Mouse (Mus musculus): ENCODE results near the gene Wdr35. TPM values are rescaled to one million over a fixed set of nuclear protein-coding genes. Genes with fewer than 3 reads are reported as not detected.

The Wdr35 gene
- polyA plus RNA-seq, 1 experiment from 2014 or later = 12.0 TPM

DNA sequence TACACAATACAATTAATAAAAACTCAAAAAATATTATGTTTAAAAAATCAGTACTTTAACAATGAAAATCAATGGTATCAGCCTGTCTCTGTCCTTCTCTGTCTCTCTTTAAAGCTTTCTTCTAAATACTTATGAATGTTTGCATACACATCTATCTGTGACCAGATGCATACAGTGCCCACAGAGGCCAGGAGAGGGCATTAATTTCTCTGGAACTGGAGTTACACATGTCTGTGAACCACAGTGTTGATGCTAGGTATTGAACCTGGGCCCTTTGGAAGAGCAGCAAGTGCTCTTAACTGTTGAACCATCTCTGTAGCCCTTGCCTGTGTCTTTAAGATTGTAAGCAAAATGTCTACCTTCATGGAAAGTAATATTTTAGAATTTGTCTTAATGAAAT, 59.4 kb downstream of the Wdr35 start:
- no peak for ATAC-seq (replicated peaks; ENCODE audit: insufficient number of reproducible peaks, insufficient read depth, low FRiP score, low read depth)
- no peaks in the 10 kb centered on the region for H3K27me3 ChIP-seq
- no peaks in the 10 kb centered on the region for H3K36me3 ChIP-seq
- H3K4me1 ChIP-seq (replicated peaks) = peaks cover 10% of the 10 kb centered on the region; the same call in 1 of the 2 replicates
- no peaks in the 10 kb centered on the region for H3K9me3 ChIP-seq (replicated peaks)
- H3K4me3 ChIP-seq = no peak overlapping the region
- no peak overlapping the region for H3K9ac ChIP-seq
- H3K27ac ChIP-seq = no peak overlapping the region
- H3K4me2 ChIP-seq = no peak overlapping the region

- WGBS = 76% methylated on average over 9 of the region's 9 CpGs
- no peak overlapping the region for H3K4me2 ChIP-seq
- no peak overlapping the region for H3K9ac ChIP-seq
- H3K9me3 ChIP-seq (replicated peaks) = no peaks in the 10 kb centered on the region
- H3K4me3 ChIP-seq = no peak overlapping the region
- no peak overlapping the region for H3K27ac ChIP-seq
- H3K4me1 ChIP-seq (replicated peaks) = peaks cover 7% of the 10 kb centered on the region; the same call in 1 of the 2 replicates
- no peak for ATAC-seq (replicated peaks; ENCODE audit: insufficient number of reproducible peaks, insufficient read depth, low FRiP score, low read depth)
- no peaks in the 10 kb centered on the region for H3K36me3 ChIP-seq
- H3K27me3 ChIP-seq = no peaks in the 10 kb centered on the region
These were observed 62.7 kb downstream of the Wdr35 start for GRCm38 (mm10) chr12:9036409-9036808.

- no peak overlapping the region for H3K9ac ChIP-seq
- H3K27ac ChIP-seq = no peak overlapping the region
- H3K4me2 ChIP-seq = no peak overlapping the region
- H3K4me1 ChIP-seq (replicated peaks) = no peaks in the 10 kb centered on the region
- 0 out of 2 replicates have a peak, but pooled peaks cover 6% of the 10 kb centered on the region for H3K36me3 ChIP-seq
- no peak for ATAC-seq (replicated peaks; ENCODE audit: insufficient number of reproducible peaks, insufficient read depth, low FRiP score, low read depth)
- H3K27me3 ChIP-seq = no peaks in the 10 kb centered on the region
- H3K9me3 ChIP-seq (replicated peaks) = no peaks in the 10 kb centered on the region
- H3K4me3 ChIP-seq = no peak overlapping the region
- WGBS = 81% methylated on average over 5 of the region's 5 CpGs
These were observed 66.5 kb downstream of the Wdr35 start for GRCm38 (mm10) chr12:9040177-9040576.

DNA sequence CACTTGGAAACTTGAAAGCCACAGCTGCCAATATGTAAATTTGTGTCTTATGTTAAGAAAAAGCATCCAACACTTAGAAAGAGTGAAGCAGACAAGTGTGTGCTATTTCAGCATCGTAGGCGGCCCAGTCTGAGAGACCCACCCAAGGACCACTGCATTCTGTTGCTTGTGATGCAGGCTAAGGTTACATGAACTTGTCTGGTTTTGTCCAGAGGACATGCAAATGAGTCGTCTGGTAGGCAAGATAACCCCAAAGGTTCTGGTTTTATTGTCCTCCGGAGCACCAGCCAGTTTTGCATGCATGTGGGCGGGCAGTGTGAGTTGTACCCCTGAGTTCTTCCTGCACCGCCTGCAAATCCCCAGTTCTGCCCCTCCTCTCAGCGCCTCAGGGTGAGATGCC, 67.0 kb downstream of the Wdr35 start:
- no peak for ATAC-seq (replicated peaks; ENCODE audit: insufficient number of reproducible peaks, insufficient read depth, low FRiP score, low read depth)
- no peak overlapping the region for H3K4me3 ChIP-seq
- H3K36me3 ChIP-seq = 0 out of 2 replicates have a peak, but pooled peaks cover 6% of the 10 kb centered on the region
- H3K4me2 ChIP-seq = no peak overlapping the region
- no peak overlapping the region for H3K9ac ChIP-seq
- WGBS = 62% methylated on average over 7 of the region's 7 CpGs
- H3K9me3 ChIP-seq (replicated peaks) = no peaks in the 10 kb centered on the region
- no peaks in the 10 kb centered on the region for H3K27me3 ChIP-seq
- no peak overlapping the region for H3K27ac ChIP-seq
- H3K4me1 ChIP-seq (replicated peaks) = no peaks in the 10 kb centered on the region

DNA sequence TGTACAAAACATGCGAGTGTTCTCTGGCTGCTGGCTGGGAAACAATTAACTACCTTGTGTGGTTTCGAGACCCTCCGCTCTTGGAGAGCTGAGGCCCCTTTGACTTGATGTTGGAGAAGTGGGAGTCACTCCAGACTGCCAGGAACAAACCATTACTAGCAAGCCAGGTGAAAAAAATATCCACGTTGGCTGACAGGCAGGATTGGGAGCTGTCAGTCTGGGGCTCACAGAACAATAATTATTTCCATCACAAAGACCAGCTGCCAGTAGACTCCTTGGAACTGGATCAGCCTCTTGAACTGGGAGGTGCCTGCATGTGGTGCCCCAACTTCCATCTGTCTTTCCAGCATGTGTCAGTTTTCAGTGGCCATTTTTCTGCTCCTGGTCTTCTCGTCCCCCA, 68.6 kb downstream of the Wdr35 start:
- H3K9ac ChIP-seq = no peak overlapping the region
- no peak overlapping the region for H3K27ac ChIP-seq
- WGBS = 79% methylated on average over 5 of the region's 5 CpGs
- H3K36me3 ChIP-seq = 0 out of 2 replicates have a peak, but pooled peaks cover 6% of the 10 kb centered on the region
- ATAC-seq (replicated peaks; ENCODE audit: insufficient number of reproducible peaks, insufficient read depth, low FRiP score, low read depth) = no peak
- no peaks in the 10 kb centered on the region for H3K27me3 ChIP-seq
- H3K9me3 ChIP-seq (replicated peaks) = no peaks in the 10 kb centered on the region
- H3K4me2 ChIP-seq = no peak overlapping the region
- no peaks in the 10 kb centered on the region for H3K4me1 ChIP-seq (replicated peaks)
- H3K4me3 ChIP-seq = no peak overlapping the region

DNA sequence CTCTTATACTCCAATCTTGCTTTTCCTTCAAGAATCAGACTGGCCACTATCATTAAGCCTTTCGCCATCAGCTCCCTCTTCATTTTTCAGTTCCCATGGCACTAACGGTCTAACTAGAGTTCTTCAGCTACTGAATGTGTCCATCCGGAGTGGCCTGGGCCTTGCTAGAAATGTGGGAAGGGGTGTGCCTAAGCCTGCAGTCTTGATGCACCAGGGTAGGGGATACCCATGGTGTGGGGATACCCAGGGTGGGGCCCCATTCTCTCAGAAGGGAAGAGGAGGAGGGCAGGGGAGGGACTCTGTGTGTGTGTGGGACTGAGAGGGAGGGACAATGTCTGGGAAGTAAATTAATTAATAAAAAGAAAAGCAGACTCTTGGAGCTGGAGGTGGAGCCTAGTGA, 69.1 kb downstream of the Wdr35 start:
- H3K4me2 ChIP-seq = no peak overlapping the region
- H3K4me1 ChIP-seq (replicated peaks) = no peaks in the 10 kb centered on the region
- H3K9me3 ChIP-seq (replicated peaks) = no peaks in the 10 kb centered on the region
- H3K4me3 ChIP-seq = no peak overlapping the region
- 0 out of 2 replicates have a peak, but pooled peaks cover 6% of the 10 kb centered on the region for H3K36me3 ChIP-seq
- no peaks in the 10 kb centered on the region for H3K27me3 ChIP-seq
- no peak overlapping the region for H3K9ac ChIP-seq
- ATAC-seq (replicated peaks; ENCODE audit: insufficient number of reproducible peaks, insufficient read depth, low FRiP score, low read depth) = no peak
- H3K27ac ChIP-seq = no peak overlapping the region
- 81% methylated on average over 3 of the region's 3 CpGs for WGBS

GRCm38 (mm10) chr12:9044666-9045065, 71.0 kb downstream of the Wdr35 start:
- H3K4me3 ChIP-seq = no peak overlapping the region
- no peaks in the 10 kb centered on the region for H3K9me3 ChIP-seq (replicated peaks)
- H3K4me1 ChIP-seq (replicated peaks) = no peaks in the 10 kb centered on the region
- WGBS = 92% methylated on average over 7 of the region's 7 CpGs
- no peak overlapping the region for H3K9ac ChIP-seq
- no peak for ATAC-seq (replicated peaks; ENCODE audit: insufficient number of reproducible peaks, insufficient read depth, low FRiP score, low read depth)
- 0 out of 2 replicates have a peak, but pooled peaks cover 6% of the 10 kb centered on the region for H3K36me3 ChIP-seq
- H3K27ac ChIP-seq = no peak overlapping the region
- no peaks in the 10 kb centered on the region for H3K27me3 ChIP-seq
- H3K4me2 ChIP-seq = no peak overlapping the region

DNA sequence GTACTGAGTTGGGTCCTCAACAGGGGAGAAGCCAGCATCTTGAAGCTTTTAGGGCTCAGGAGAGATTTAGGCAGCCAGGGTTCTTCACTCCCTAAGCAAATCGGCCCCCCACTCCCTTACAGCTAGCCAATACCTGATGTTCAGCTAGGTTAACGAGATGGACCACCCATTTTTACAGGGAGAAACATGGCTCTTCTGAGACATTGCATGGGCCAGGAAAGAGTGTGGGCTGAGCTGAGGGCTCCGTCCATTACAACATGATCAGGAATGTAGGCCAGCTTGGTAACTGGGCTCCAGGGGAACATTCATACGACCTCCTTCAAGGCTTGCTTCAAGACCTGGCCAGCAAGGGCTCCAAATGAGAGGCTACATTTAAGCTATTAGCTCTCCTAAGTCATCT, 73.0 kb downstream of the Wdr35 start:
- 81% methylated on average over 4 of the region's 4 CpGs for WGBS
- H3K27ac ChIP-seq = no peak overlapping the region
- no peak for ATAC-seq (replicated peaks; ENCODE audit: insufficient number of reproducible peaks, insufficient read depth, low FRiP score, low read depth)

GRCm38 (mm10) chr12:9048090-9048489, 74.4 kb downstream of the Wdr35 start:
- no peak overlapping the region for H3K27ac ChIP-seq
- 65% methylated on average over 8 of the region's 8 CpGs for WGBS
- no peaks in the 10 kb centered on the region for H3K9me3 ChIP-seq (replicated peaks)
- no peak overlapping the region for H3K4me3 ChIP-seq
- H3K4me1 ChIP-seq (replicated peaks) = peaks cover 4% of the 10 kb centered on the region; the same call in 1 of the 2 replicates
- ATAC-seq (replicated peaks; ENCODE audit: insufficient number of reproducible peaks, insufficient read depth, low FRiP score, low read depth) = no peak
- H3K4me2 ChIP-seq = no peak overlapping the region
- H3K9ac ChIP-seq = no peak overlapping the region
- 0 out of 2 replicates have a peak, but pooled peaks cover 6% of the 10 kb centered on the region for H3K36me3 ChIP-seq
- peaks cover 1% of the 10 kb centered on the region; the same call in 1 of the 2 replicates for H3K27me3 ChIP-seq

More for the DNA sequence above, 73.0 kb downstream of the Wdr35 start:
- no peak overlapping the region for H3K9ac ChIP-seq
- H3K4me2 ChIP-seq = no peak overlapping the region
- 0 out of 2 replicates have a peak, but pooled peaks cover 6% of the 10 kb centered on the region for H3K36me3 ChIP-seq
- no peak overlapping the region for H3K4me3 ChIP-seq
- H3K27me3 ChIP-seq = no peaks in the 10 kb centered on the region
- H3K9me3 ChIP-seq (replicated peaks) = no peaks in the 10 kb centered on the region
- H3K4me1 ChIP-seq (replicated peaks) = peaks cover 4% of the 10 kb centered on the region; the same call in 1 of the 2 replicates

- no peaks in the 10 kb centered on the region for H3K9me3 ChIP-seq (replicated peaks)
- peaks cover 4% of the 10 kb centered on the region; the same call in 1 of the 2 replicates for H3K4me1 ChIP-seq (replicated peaks)
- H3K4me3 ChIP-seq = no peak overlapping the region
- no peak overlapping the region for H3K27ac ChIP-seq
- no peak overlapping the region for H3K4me2 ChIP-seq
- no peak for ATAC-seq (replicated peaks; ENCODE audit: insufficient number of reproducible peaks, insufficient read depth, low FRiP score, low read depth)
- H3K36me3 ChIP-seq = no peaks in the 10 kb centered on the region
- 15% methylated on average over 6 of the region's 6 CpGs for WGBS
- peaks cover 4% of the 10 kb centered on the region; the same call in 1 of the 2 replicates for H3K27me3 ChIP-seq
- no peak overlapping the region for H3K9ac ChIP-seq
These were observed 77.1 kb downstream of the Wdr35 start for GRCm38 (mm10) chr12:9050824-9051223.

- H3K4me1 ChIP-seq (replicated peaks) = peaks cover 4% of the 10 kb centered on the region; the same call in 1 of the 2 replicates
- ATAC-seq (replicated peaks; ENCODE audit: insufficient number of reproducible peaks, insufficient read depth, low FRiP score, low read depth) = peak; percentile 70; the same call in 1 of the 2 replicates
- no peaks in the 10 kb centered on the region for H3K9me3 ChIP-seq (replicated peaks)
- no peak overlapping the region for H3K4me3 ChIP-seq
- 59% methylated on average over 8 of the region's 8 CpGs for WGBS
- no peak overlapping the region for H3K27ac ChIP-seq
- no peak overlapping the region for H3K9ac ChIP-seq
- no peaks in the 10 kb centered on the region for H3K36me3 ChIP-seq
- peaks cover 4% of the 10 kb centered on the region; the same call in 1 of the 2 replicates for H3K27me3 ChIP-seq
- no peak overlapping the region for H3K4me2 ChIP-seq
These were observed 78.6 kb downstream of the Wdr35 start for GRCm38 (mm10) chr12:9052075-9052829.

- Histone ChIP-seq H3K36me3 (no peaks in the 10 kb centered on the region), H3K4me3 (no peak overlapping the region), H3K27me3 (peaks cover 6% of the 10 kb centered on the region; the same call in 1 of the 2 replicates), H3K9me3 (replicated peaks) (no peaks in the 10 kb centered on the region), H3K27ac (no peak overlapping the region), H3K4me1 (replicated peaks) (peaks cover 4% of the 10 kb centered on the region; the same call in 1 of the 2 replicates), H3K4me2 (no peak overlapping the region), H3K9ac (no peak overlapping the region)
- no peak for ATAC-seq (replicated peaks; ENCODE audit: insufficient number of reproducible peaks, insufficient read depth, low FRiP score, low read depth)
- WGBS = 67% methylated on average over 7 of the region's 7 CpGs
These were observed 79.7 kb downstream of the Wdr35 start for GRCm38 (mm10) chr12:9053345-9053744.

Data from heart, embryonic 15.5 days (tissue).